Mouse (Mus musculus) bone marrow, adult 2 months (tissue): Measurements from ENCODE around the gene Gm10974. TPM values are rescaled to one million over a fixed set of nuclear protein-coding genes. Genes with fewer than 3 reads are reported as not detected.

Experiments
- H3K27ac ChIP-seq: fragments of 200-500 bp; 2 replicates; pipeline ENCODE4 v1.5.1; 2012; ENCODE audit warnings: low read depth, mild to moderate bottlenecking, control low read depth, inconsistent platforms, low read length; ENCODE audit not compliant: control insufficient read depth, poor library complexity, insufficient read depth
- H3K4me1 ChIP-seq: fragments of 200-500 bp; 2 replicates; pipeline ENCODE4 v1.6.1; 2011; ENCODE audit warnings: low read length; ENCODE audit not compliant: control insufficient read depth, insufficient read depth
- H3K4me3 ChIP-seq: fragments of 200-500 bp; replicated peaks from 2 replicates; pipeline ENCODE3; 2011; ENCODE audit warnings: mild to moderate bottlenecking, low read depth, low read length, control low read depth; ENCODE audit not compliant: control insufficient read depth
- CTCF ChIP-seq: fragments of 200-500 bp; IDR thresholded peaks from 2 replicates; pipeline ENCODE4 v1.5.1; 2011; ENCODE audit warnings: low read length, control low read depth; ENCODE audit not compliant: control insufficient read depth, insufficient read depth
- POLR2A ChIP-seq: fragments of 200-500 bp; IDR thresholded peaks from 2 replicates; pipeline ENCODE4 v1.6.1; 2011; ENCODE audit warnings: low read depth, mild to moderate bottlenecking, control low read depth, low read length, borderline replicate concordance; ENCODE audit not compliant: control insufficient read depth
- WGBS: fragments of 180-500 bp; shearing (Covaris S2); methylation state at CpG from one replicate; pipeline ENCODE4 v1.1.7; 2018; 5-methylcytosine and 5-hydroxymethylcytosine counted together
- polyA plus RNA-seq: library from polyadenylated mRNA; stranded (reverse); fragments of >200 nt; gene quantifications from 2 replicates; pipeline ENCODE4 v1.2.4, GENCODE M21; 2011; ENCODE audit warnings: low replicate concordance; ENCODE audit not compliant: missing spikeins, insufficient read depth, insufficient read length

The Gm10974 gene
- polyA plus RNA-seq, 1 experiment = not detected

GRCm38 (mm10) chr7:66386411-66386810 lies 20.7 kb downstream of the Gm10974 start:
- TF ChIP-seq POLR2A (no peak), CTCF (no peak)
- Histone ChIP-seq H3K4me1 (no peaks in the 10 kb centered on the region; the same call in 1 of the 2 replicates), H3K4me3 (no peak overlapping the region), H3K27ac (no peak overlapping the region)
- 91% methylated on average over 6 of the region's 6 CpGs for WGBS

GRCm38 (mm10) chr7:66387419-66387812 lies 21.7 kb downstream of the Gm10974 start:
- 2% methylated on average over 13 of the region's 13 CpGs for WGBS
- TF ChIP-seq CTCF (no peak), POLR2A (no peak)
- Histone ChIP-seq H3K27ac (peak overlapping the region; percentile 65), H3K4me3 (peak overlapping the region; percentile 77), H3K4me1 (no peaks in the 10 kb centered on the region; the same call in 1 of the 2 replicates)

- TF ChIP-seq POLR2A (peak; percentile 92; the same call in 1 of the 2 replicates), CTCF (peak; percentile 37; the same call in 1 of the 2 replicates)
- Histone ChIP-seq H3K4me1 (no peaks in the 10 kb centered on the region; the same call in 1 of the 2 replicates), H3K27ac (peak within 1 kb of the TSS; percentile 65), H3K4me3 (peak within 1 kb of the TSS; percentile 77)
- under 1% methylated on average over 70 of the region's 70 CpGs for WGBS
These were observed 22.3 kb downstream of the Gm10974 start, which contains the start of gene Lrrk1 for GRCm38 (mm10) chr7:66387813-66388521. Gene Lrrk1, minus strand, starts transcription at chr7:66388350.

GRCm38 (mm10) chr7:66388621-66389532 lies 23.2 kb downstream of the Gm10974 start:
- peak; percentile 87 for TF ChIP-seq CTCF
- TF ChIP-seq POLR2A = no peak
- Histone ChIP-seq H3K27ac (no peak overlapping the region), H3K4me1 (no peaks in the 10 kb centered on the region; the same call in 1 of the 2 replicates), H3K4me3 (peak overlapping the region; percentile 77)
- 11% methylated on average over 28 of the region's 28 CpGs for WGBS

GRCm38 (mm10) chr7:66397288-66397687 lies 31.6 kb downstream of the Gm10974 start:
- TF ChIP-seq CTCF (no peak), POLR2A (no peak)
- 79% methylated on average over 3 of the region's 3 CpGs for WGBS

GRCm38 (mm10) chr7:66401605-66402004 lies 35.9 kb downstream of the Gm10974 start:
- Histone ChIP-seq H3K27ac (no peak overlapping the region), H3K4me3 (no peak overlapping the region), H3K4me1 (no peaks in the 10 kb centered on the region)
- 71% methylated on average over 8 of the region's 8 CpGs for WGBS
- TF ChIP-seq POLR2A (no peak), CTCF (no peak)

More at GRCm38 (mm10) chr7:66397288-66397687, 31.6 kb downstream of the Gm10974 start:
- Histone ChIP-seq H3K4me1 (no peaks in the 10 kb centered on the region), H3K4me3 (no peak overlapping the region), H3K27ac (no peak overlapping the region)

- no peak for TF ChIP-seq POLR2A
- no peak for TF ChIP-seq CTCF
- WGBS = 80% methylated on average over 5 of the region's 5 CpGs
- Histone ChIP-seq H3K27ac (no peak overlapping the region), H3K4me1 (no peaks in the 10 kb centered on the region), H3K4me3 (no peak overlapping the region)
These were observed 37.2 kb downstream of the Gm10974 start for GRCm38 (mm10) chr7:66402876-66403275.

GRCm38 (mm10) chr7:66404141-66404540 lies 38.4 kb downstream of the Gm10974 start:
- TF ChIP-seq CTCF (no peak), POLR2A (no peak)
- Histone ChIP-seq H3K4me1 (no peaks in the 10 kb centered on the region), H3K4me3 (no peak overlapping the region), H3K27ac (no peak overlapping the region)
- 20% methylated on average over 10 of the region's 10 CpGs for WGBS
